Mouse (Mus musculus) lung, postnatal 36 days (tissue): ENCODE data around the gene Exo1.

ENCODE experiments used
- DNase-seq: peaks from one replicate; pipeline ENCODE4 v3.0.0; 2022; ENCODE audit warnings: mixed read lengths

Exo1 gene

GRCm38 (mm10) chr1:175961786-175962185 is 81.4 kb downstream of the Exo1 start:
- DNase-seq: no peak
